Mouse (Mus musculus) lung, adult 2 months (tissue): ENCODE data around the gene Hist1h2ak. TPM values are rescaled to one million over a fixed set of nuclear protein-coding genes. Genes with fewer than 3 reads are reported as not detected.

Experiments used
- DNase-seq: peaks from one replicate; pipeline ENCODE4 v3.0.0; 2022
- H3K4me1 ChIP-seq: fragments of 200-500 bp; 2 replicates; pipeline ENCODE4 v1.6.1; 2011; ENCODE audit warnings: low read length; ENCODE audit not compliant: control insufficient read depth, insufficient read depth
- H3K4me3 ChIP-seq: fragments of 200-500 bp; replicated peaks from 2 replicates; pipeline ENCODE3; 2011; ENCODE audit warnings: low read depth, mild to moderate bottlenecking, control low read depth, low read length; ENCODE audit errors: extremely low read depth
- CTCF ChIP-seq: fragments of 200-500 bp; IDR thresholded peaks from 2 replicates; pipeline ENCODE4 v1.5.1; 2011; ENCODE audit warnings: mild to moderate bottlenecking, low read length, control low read depth; ENCODE audit not compliant: insufficient read depth
- POLR2A ChIP-seq: fragments of 200-500 bp; IDR thresholded peaks from 2 replicates; pipeline ENCODE4 v1.6.1; 2011; ENCODE audit warnings: low read depth, mild to moderate bottlenecking, control low read depth, low read length, borderline replicate concordance; ENCODE audit errors: extremely low read depth
- WGBS: fragments of 180-500 bp; shearing (Covaris S2); methylation state at CpG from one replicate; pipeline ENCODE4 v1.1.7; 2018; 5-methylcytosine and 5-hydroxymethylcytosine counted together
- polyA plus RNA-seq: library from polyadenylated mRNA; depleted of rRNA; stranded (reverse); fragments of >200 nt; gene quantifications from 2 replicates; pipeline ENCODE4 v1.2.3, GENCODE M21; 2012; rRNA removed

Hist1h2ak gene
- polyA plus RNA-seq, 1 experiment, result 3.2 TPM

- peak; percentile 49 for DNase-seq
- under 1% methylated on average over 7 of the region's 7 CpGs for WGBS
These were observed 38.9 kb downstream of the Hist1h2ak start for GRCm38 (mm10) chr13:21714725-21715124.

GRCm38 (mm10) chr13:21711698-21712097 lies 41.9 kb downstream of the Hist1h2ak start:
- 31% methylated on average over 4 of the region's 4 CpGs for WGBS
- no peak for TF ChIP-seq CTCF
- TF ChIP-seq POLR2A, result no peak
- peaks cover 12% of the 10 kb centered on the region for H3K4me1 ChIP-seq
- DNase-seq, result no peak
- H3K4me3 ChIP-seq, result no peak overlapping the region

More at GRCm38 (mm10) chr13:21714725-21715124, 38.9 kb downstream of the Hist1h2ak start:
- Histone ChIP-seq H3K4me3 (no peak overlapping the region), H3K4me1 (peaks cover 19% of the 10 kb centered on the region)
- TF ChIP-seq CTCF (peak; percentile 56; the same call in 1 of the 2 replicates), POLR2A (no peak)

- TF ChIP-seq CTCF (no peak), POLR2A (no peak)
- Histone ChIP-seq H3K4me3 (peak overlapping the region; percentile 99), H3K4me1 (peaks cover 12% of the 10 kb centered on the region)
- WGBS, result 5% methylated on average over 22 of the region's 22 CpGs
- DNase-seq, result peak; percentile 69
These were observed 42.7 kb downstream of the Hist1h2ak start for GRCm38 (mm10) chr13:21710821-21711525.

GRCm38 (mm10) chr13:21710031-21710711 lies 43.5 kb downstream of the Hist1h2ak start:
- Histone ChIP-seq H3K4me1 (peaks cover 8% of the 10 kb centered on the region), H3K4me3 (peak overlapping the region; percentile 99)
- peak; percentile 85 for DNase-seq
- under 1% methylated on average over 32 of the region's 32 CpGs for WGBS
- TF ChIP-seq CTCF (peak; percentile 81), POLR2A (no peak)

GRCm38 (mm10) chr13:21706669-21707068 lies 47.0 kb downstream of the Hist1h2ak start:
- DNase-seq, result no peak
- Histone ChIP-seq H3K4me1 (peaks cover 3% of the 10 kb centered on the region; the same call in 1 of the 2 replicates), H3K4me3 (no peak overlapping the region)
- WGBS, result 64% methylated on average over 4 of the region's 4 CpGs
- TF ChIP-seq CTCF (no peak), POLR2A (no peak)

Other genes starting within 250 kb of the Hist1h2ak start
- 2.5 and 4.7 TPM in 2 replicates for gene Zkscan8, start 222.7 kb downstream of the Hist1h2ak start, polyA plus RNA-seq
- gene Olfr1366, start 211.0 kb downstream of the Hist1h2ak start, polyA plus RNA-seq, result not detected in 2 replicates
- gene Olfr1535, start 193.9 kb downstream of the Hist1h2ak start, polyA plus RNA-seq, result not detected in 2 replicates
- gene Olfr1364, start 172.1 kb downstream of the Hist1h2ak start, polyA plus RNA-seq, result not detected in 2 replicates
- not detected in 2 replicates for gene Olfr1362, start 139.8 kb downstream of the Hist1h2ak start, polyA plus RNA-seq
- not detected in 2 replicates for gene Olfr11, start 111.3 kb downstream of the Hist1h2ak start, polyA plus RNA-seq
- not detected in 2 replicates for gene Olfr1361, start 90.4 kb downstream of the Hist1h2ak start, polyA plus RNA-seq
- gene Olfr1360, start 76.4 kb downstream of the Hist1h2ak start, polyA plus RNA-seq, result not detected in 2 replicates
- not detected in 2 replicates for gene Olfr1359, start 55.7 kb downstream of the Hist1h2ak start, polyA plus RNA-seq
- 0.72 and 1.6 TPM in 2 replicates for gene Hist1h2bl, start 37.7 kb downstream of the Hist1h2ak start, polyA plus RNA-seq
- 5.8 and 6.7 TPM in 2 replicates for gene Hist1h2ai, start 37.4 kb downstream of the Hist1h2ak start, polyA plus RNA-seq
- 8.2 and 8.6 TPM in 2 replicates for gene Hist1h3h, start 36.2 kb downstream of the Hist1h2ak start, polyA plus RNA-seq
- gene Hist1h2bm, start 31.8 kb downstream of the Hist1h2ak start, polyA plus RNA-seq, result 0.70 TPM in 1 of 2 replicates, not detected in the other
- gene Hist1h4j, start 18.8 kb downstream of the Hist1h2ak start, polyA plus RNA-seq, result 1.3 and 1.4 TPM in 2 replicates
- 5.6 and 9.7 TPM in 2 replicates for gene Hist1h4k, start 3.3 kb downstream of the Hist1h2ak start, polyA plus RNA-seq
- gene Hist1h2bn, start 296 bp upstream of the Hist1h2ak start, polyA plus RNA-seq, result 2.4 and 4.2 TPM in 2 replicates
- 0.41 and 0.57 TPM in 2 replicates for gene Hist1h1b, start 26.8 kb upstream of the Hist1h2ak start, polyA plus RNA-seq
- 3.3 and 8.0 TPM in 2 replicates for gene Hist1h3i, start 29.5 kb upstream of the Hist1h2ak start, polyA plus RNA-seq
- gene Hist1h2an, start 33.4 kb upstream of the Hist1h2ak start, polyA plus RNA-seq, result 1.1 and 1.4 TPM in 2 replicates
- gene Hist1h2bp, start 33.6 kb upstream of the Hist1h2ak start, polyA plus RNA-seq, result not detected in 2 replicates
- gene Hist1h2bq, start 56.4 kb upstream of the Hist1h2ak start, polyA plus RNA-seq, result 4.7 and 5.0 TPM in 2 replicates
- not detected in 2 replicates for gene Hist1h2ao, start 56.6 kb upstream of the Hist1h2ak start, polyA plus RNA-seq
- gene Hist1h4m, start 57.9 kb upstream of the Hist1h2ak start, polyA plus RNA-seq, result 3.1 TPM in 1 of 2 replicates, not detected in the other
- gene Hist1h4n, start 78.4 kb upstream of the Hist1h2ak start, polyA plus RNA-seq, result 11.1 and 13.7 TPM in 2 replicates
- 59.2 and 67.3 TPM in 2 replicates for gene Hist1h2ap, start 79.7 kb upstream of the Hist1h2ak start, polyA plus RNA-seq
- 3.3 and 6.1 TPM in 2 replicates for gene Hist1h2br, start 79.9 kb upstream of the Hist1h2ak start, polyA plus RNA-seq
- 0.53 and 0.60 TPM in 2 replicates for gene Zfp184, start 191.3 kb upstream of the Hist1h2ak start, polyA plus RNA-seq
- gene Pom121l2, start 227.4 kb upstream of the Hist1h2ak start, polyA plus RNA-seq, result not detected in 2 replicates